Mouse (Mus musculus) myocyte (in vitro differentiated cells): ENCODE measurements around the gene Mmp9. TPM values are rescaled to one million over a fixed set of nuclear protein-coding genes. Genes with fewer than 3 reads are reported as not detected.

Experiments
- H3K27me3 ChIP-seq: one replicate; pipeline ENCODE4 v1.6.1; 2011; ENCODE audit not compliant: control insufficient read depth, insufficient read depth, insufficient read length
- H3K36me3 ChIP-seq: one replicate; pipeline ENCODE4 v1.6.1; 2011; ENCODE audit not compliant: control insufficient read depth, insufficient read depth
- H3K4me2 ChIP-seq: one replicate; pipeline ENCODE4 v1.6.1; 2011; ENCODE audit warnings: low read depth, control low read depth
- H3K4me3 ChIP-seq: one replicate; pipeline ENCODE4 v1.5.1; 2011; ENCODE audit warnings: mild to moderate bottlenecking, control low read depth, moderate library complexity
- H3K79me2 ChIP-seq: one replicate; pipeline ENCODE4 v1.6.1; 2011; ENCODE audit not compliant: control insufficient read depth, insufficient read depth
- H3ac ChIP-seq: one replicate; pipeline ENCODE4 v1.6.1; 2011; ENCODE audit not compliant: control insufficient read depth, insufficient read length
- CEBPB ChIP-seq: IDR thresholded peaks from 2 replicates; pipeline ENCODE4 v1.6.1; 2011; ENCODE audit warnings: mild to moderate bottlenecking, moderate library complexity; ENCODE audit not compliant: poor library complexity, insufficient read depth, severe bottlenecking
- E2F4 ChIP-seq: IDR thresholded peaks from one replicate; pipeline ENCODE4 v1.6.1; 2011; ENCODE audit warnings: mild to moderate bottlenecking, control low read depth, moderate library complexity; ENCODE audit not compliant: insufficient read depth
- MAX ChIP-seq: IDR thresholded peaks from one replicate; pipeline ENCODE4 v1.6.1; 2011; ENCODE audit warnings: low read depth, mild to moderate bottlenecking, control low read depth
- MYOD1 ChIP-seq, 3 experiments: IDR thresholded peaks; one replicate each; pipeline ENCODE4 v1.6.1; 2011; ENCODE audit warnings: control low read depth in 2 of 3, low read depth in 2 of 3, mild to moderate bottlenecking in 2 of 3, moderate library complexity in 1 of 3; ENCODE audit not compliant: insufficient read length in 2 of 3, control insufficient read depth in 1 of 3
- MYOG ChIP-seq, 3 experiments: IDR thresholded peaks; one replicate each; pipeline ENCODE4 v1.6.1; 2011; ENCODE audit warnings: control low read depth in 2 of 3, low read depth in 2 of 3, mild to moderate bottlenecking in 2 of 3; ENCODE audit not compliant: insufficient read length in 2 of 3, control insufficient read depth in 1 of 3, insufficient read depth in 1 of 3
- POLR2A ChIP-seq: IDR thresholded peaks from one replicate; pipeline ENCODE4 v1.6.1; 2011; ENCODE audit warnings: low read depth, mild to moderate bottlenecking, control low read depth, moderate library complexity; ENCODE audit not compliant: insufficient read length
- POLR2AphosphoS2 ChIP-seq: IDR thresholded peaks from one replicate; pipeline ENCODE4 v1.6.1; 2011; ENCODE audit warnings: low read depth, control low read depth; ENCODE audit not compliant: insufficient read length
- REST ChIP-seq: IDR thresholded peaks from one replicate; pipeline ENCODE4 v1.6.1; 2011; ENCODE audit warnings: mild to moderate bottlenecking, control low read depth, moderate library complexity; ENCODE audit not compliant: insufficient read depth, insufficient read length
- SRF ChIP-seq: IDR thresholded peaks from one replicate; pipeline ENCODE4 v1.6.1; 2011; ENCODE audit warnings: low read depth; ENCODE audit not compliant: control insufficient read depth, insufficient read length
- TCF12 ChIP-seq: IDR thresholded peaks from one replicate; pipeline ENCODE4 v1.6.1; 2011; ENCODE audit warnings: mild to moderate bottlenecking, control low read depth; ENCODE audit not compliant: poor library complexity, insufficient read depth, severe bottlenecking
- TCF3 ChIP-seq: IDR thresholded peaks from one replicate; pipeline ENCODE4 v1.6.1; 2011; ENCODE audit warnings: low read depth, control low read depth; ENCODE audit not compliant: insufficient read length
- USF1 ChIP-seq: IDR thresholded peaks from one replicate; pipeline ENCODE4 v1.6.1; 2011; ENCODE audit warnings: low read depth, mild to moderate bottlenecking, control low read depth, moderate library complexity
- polyA plus RNA-seq: library from polyadenylated mRNA; unstranded; fragments of >200 nt; fragmentation: generic; extraction: Trizol; gene quantifications from one replicate; pipeline ENCODE4 v1.2.1, GENCODE M21; 2012; ENCODE audit warnings: missing spikeins

The Mmp9 gene
- polyA plus RNA-seq, 1 experiment: 1.7 TPM

DNA sequence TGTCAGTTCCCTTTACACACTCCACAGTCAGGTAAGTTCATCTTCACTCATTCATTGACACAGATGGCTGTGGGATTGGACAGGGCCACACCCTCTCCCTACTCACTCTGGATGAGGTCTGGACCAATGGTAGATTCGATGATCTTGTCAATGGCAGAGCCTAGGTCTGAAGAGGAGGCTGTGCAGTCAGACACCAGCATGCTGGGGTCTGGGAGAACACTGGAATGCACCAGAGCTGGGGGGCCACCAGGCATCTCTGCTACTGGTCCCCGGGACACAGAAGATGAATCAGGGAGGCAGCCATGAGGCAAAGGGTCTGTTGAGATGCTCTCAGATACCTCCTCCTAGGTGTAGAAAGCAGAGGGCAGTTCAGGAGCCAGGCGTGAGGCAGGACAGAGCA is 31.5 kb upstream of the Mmp9 start:
- H3ac ChIP-seq: no peak overlapping the region
- H3K36me3 ChIP-seq: peaks cover 25% of the 10 kb centered on the region
- H3K4me2 ChIP-seq: peak overlapping the region; percentile 98
- H3K27me3 ChIP-seq: no peaks in the 10 kb centered on the region
- TF ChIP-seq TCF12: no peak
- no peak for TF ChIP-seq MAX
- TF ChIP-seq USF1: no peak
- TF ChIP-seq POLR2AphosphoS2: no peak
- no peak for TF ChIP-seq POLR2A
- H3K79me2 ChIP-seq: peaks cover 15% of the 10 kb centered on the region
- H3K4me3 ChIP-seq: no peak overlapping the region

DNA sequence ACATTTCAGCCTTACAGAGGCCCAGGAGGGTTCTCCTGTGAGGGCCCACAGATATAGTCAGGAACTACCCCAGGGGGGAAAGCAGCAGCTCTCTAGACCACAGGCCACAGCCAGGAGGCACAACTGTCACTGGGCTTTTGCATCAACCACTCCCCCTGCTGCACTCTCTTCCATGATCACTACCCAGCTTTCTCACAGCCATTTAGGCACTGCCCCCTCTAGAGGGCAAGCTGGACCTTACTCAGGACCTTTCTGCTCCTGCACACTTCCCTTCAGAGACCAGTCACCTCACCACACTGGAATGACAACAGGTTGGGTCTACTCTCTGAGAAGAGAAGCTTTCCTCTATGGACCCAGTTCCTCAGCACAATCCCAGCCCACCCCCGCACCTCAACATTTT is 31.0 kb upstream of the Mmp9 start:
- H3K36me3 ChIP-seq: peaks cover 26% of the 10 kb centered on the region
- H3K79me2 ChIP-seq: peaks cover 15% of the 10 kb centered on the region
- no peak for TF ChIP-seq USF1
- peak in 1 of 3 experiments; percentile 52 for TF ChIP-seq MYOG (IDR thresholded peaks at IDR 0.05; ENCODE audit: control insufficient read depth in 1 of 3, insufficient read depth in 1 of 3, insufficient read length in 2 of 3, low read depth in 2 of 3)

DNA sequence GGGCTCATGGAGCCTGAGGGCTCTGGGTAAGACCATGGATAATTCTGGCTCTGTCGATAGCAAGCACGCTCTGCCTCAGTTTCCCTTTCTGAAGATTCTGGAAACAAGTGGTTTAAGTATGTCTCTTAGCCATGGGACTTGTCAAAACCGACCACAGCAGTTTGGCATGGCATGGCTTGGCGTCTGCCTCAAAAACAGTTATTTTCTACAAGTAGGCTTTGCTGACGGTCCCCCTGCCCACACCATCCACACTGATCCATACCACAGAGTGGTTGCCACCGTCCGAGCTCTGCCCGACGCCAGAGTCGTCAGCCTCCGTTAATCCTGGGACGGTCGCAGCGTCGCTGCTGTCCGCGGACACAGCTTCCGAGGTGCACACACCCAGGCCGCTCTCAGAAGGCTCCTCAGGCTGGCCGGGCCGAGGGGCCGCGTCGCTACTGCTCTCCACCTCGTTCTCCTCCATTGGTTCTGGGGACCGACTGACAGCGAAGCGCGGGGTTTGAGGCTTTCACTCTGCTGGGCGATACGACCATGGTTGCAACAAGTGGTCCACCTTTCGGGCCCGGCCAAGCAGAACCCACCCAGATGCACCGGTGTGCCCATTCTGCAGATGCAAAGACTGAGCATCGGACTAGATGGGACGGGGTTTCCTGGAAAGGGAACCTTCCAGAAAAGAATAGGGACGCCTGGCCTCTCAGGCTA is 30.1 kb upstream of the Mmp9 start:
- Histone ChIP-seq H3K4me3 (peak overlapping the region; percentile 84), H3ac (peak overlapping the region; percentile 94), H3K36me3 (peaks cover 26% of the 10 kb centered on the region), H3K79me2 (peaks cover 15% of the 10 kb centered on the region), H3K4me2 (peak overlapping the region; percentile 98), H3K27me3 (no peaks in the 10 kb centered on the region)
- TF ChIP-seq REST: no peak
- TF ChIP-seq CEBPB: no peak
- no peak for TF ChIP-seq POLR2A
- TF ChIP-seq TCF3: no peak

More for the DNA sequence above, 31.0 kb upstream of the Mmp9 start:
- H3K27me3 ChIP-seq: no peaks in the 10 kb centered on the region
- no peak overlapping the region for H3ac ChIP-seq
- H3K4me2 ChIP-seq: peak overlapping the region; percentile 98
- H3K4me3 ChIP-seq: peak overlapping the region; percentile 84

DNA sequence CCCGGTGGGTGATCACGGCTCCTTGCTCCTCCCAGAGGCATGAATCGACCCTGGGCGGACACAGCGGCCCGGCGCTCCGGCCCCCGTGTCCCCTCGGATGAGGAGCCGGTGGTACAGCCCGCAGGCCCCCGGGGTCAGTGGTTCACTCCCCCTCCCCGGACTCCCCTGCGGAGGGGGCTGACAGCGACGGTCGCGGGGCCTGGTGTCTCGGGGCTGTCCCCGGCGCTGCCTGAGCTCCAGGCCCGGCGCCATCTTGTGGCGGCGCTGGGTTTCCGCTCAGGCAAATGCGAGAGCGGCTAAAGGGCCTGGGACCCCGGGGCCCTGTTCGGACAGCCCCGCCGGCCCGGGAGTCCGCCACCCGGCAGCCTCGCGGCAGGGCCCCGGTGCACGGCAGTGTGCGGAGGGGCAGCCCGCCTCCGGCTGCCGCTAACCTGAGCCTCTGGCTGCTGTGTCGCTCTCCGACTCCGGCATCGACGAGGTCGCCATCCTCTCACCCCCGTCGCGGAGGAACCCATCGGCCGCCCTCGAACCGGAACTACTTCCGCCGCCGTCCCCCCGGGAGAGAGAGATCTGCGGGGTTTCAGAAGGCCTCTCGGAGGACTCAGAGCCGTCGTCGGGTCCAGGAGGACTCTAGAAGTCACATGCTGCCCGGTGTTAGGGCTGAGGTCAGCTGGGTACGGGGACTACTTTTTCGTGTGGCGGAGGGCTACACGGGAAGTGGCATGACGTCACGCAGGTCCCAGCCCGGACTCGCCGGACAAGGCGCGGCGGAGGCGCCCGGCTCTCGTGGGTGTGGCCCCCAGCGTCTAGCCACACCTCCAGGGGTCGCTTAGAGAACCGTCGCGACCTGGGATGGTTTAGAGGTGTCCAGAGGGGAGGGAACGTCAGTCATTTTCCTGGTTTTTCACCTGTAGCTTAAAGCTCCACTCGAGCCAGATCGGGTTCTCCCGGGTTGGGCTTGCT is 29.2 kb upstream of the Mmp9 start, which contains the start of gene Zfp335:
Zfp335 (minus strand) TSS at position 672 of the 963 bp plus-strand sequence.
- Histone ChIP-seq H3ac (peak within 1 kb of the TSS; percentile 94), H3K79me2 (peaks cover 15% of the 10 kb centered on the region), H3K4me2 (peak within 1 kb of the TSS; percentile 98), H3K36me3 (peaks cover 21% of the 10 kb centered on the region), H3K27me3 (no peaks in the 10 kb centered on the region), H3K4me3 (peak within 1 kb of the TSS; percentile 84)
- TF ChIP-seq TCF12 (no peak), TCF3 (no peak), REST (no peak), POLR2A (peak; percentile 56), USF1 (no peak), POLR2AphosphoS2 (peak; percentile 40), E2F4 (no peak), SRF (peak; percentile 79), MAX (peak; percentile 79), MYOD1 (IDR thresholded peaks at IDR 0.05; ENCODE audit: control insufficient read depth in 1 of 3, insufficient read length in 2 of 3, low read depth in 2 of 3) (peak in 1 of 3 experiments; percentile 10), CEBPB (no peak), MYOG (IDR thresholded peaks at IDR 0.05; ENCODE audit: control insufficient read depth in 1 of 3, insufficient read depth in 1 of 3, insufficient read length in 2 of 3, low read depth in 2 of 3) (peak in 1 of 3 experiments; percentile 30)

DNA sequence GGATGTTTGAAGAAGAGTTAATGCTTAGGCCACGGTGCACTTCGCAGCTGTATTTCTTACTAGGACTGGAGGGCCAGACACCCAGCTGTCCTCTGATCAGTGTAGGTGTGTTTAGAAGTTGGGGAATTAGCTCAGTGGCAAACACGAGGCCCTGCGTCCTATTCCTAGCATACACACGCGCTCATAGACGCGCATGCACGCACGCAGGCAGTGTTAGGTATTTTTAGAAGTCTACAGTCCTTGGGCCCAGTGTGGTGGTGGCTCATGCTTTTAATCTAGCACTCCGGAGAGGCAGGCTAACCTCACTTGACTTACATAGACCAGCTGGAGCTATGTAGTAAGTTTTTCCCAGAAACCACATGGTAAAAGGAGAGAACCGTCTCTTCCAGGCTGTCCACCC is 28.4 kb upstream of the Mmp9 start:
- Histone ChIP-seq H3K27me3 (no peaks in the 10 kb centered on the region), H3K4me2 (peak overlapping the region; percentile 86), H3ac (peak overlapping the region; percentile 94), H3K79me2 (peaks cover 15% of the 10 kb centered on the region), H3K36me3 (peaks cover 15% of the 10 kb centered on the region), H3K4me3 (peak overlapping the region; percentile 84)
- TF ChIP-seq MAX (no peak), POLR2AphosphoS2 (peak; percentile 48), MYOD1 (IDR thresholded peaks at IDR 0.05; ENCODE audit: control insufficient read depth in 1 of 3, insufficient read length in 2 of 3, low read depth in 2 of 3) (no peak), E2F4 (no peak), USF1 (no peak), TCF3 (no peak), CEBPB (no peak), POLR2A (no peak), MYOG (IDR thresholded peaks at IDR 0.05; ENCODE audit: control insufficient read depth in 1 of 3, insufficient read depth in 1 of 3, insufficient read length in 2 of 3, low read depth in 2 of 3) (peak in 1 of 3 experiments; percentile 33), TCF12 (no peak), SRF (no peak), REST (no peak)
